Mouse (Mus musculus) testis, adult 2 months (tissue): ENCODE measurements around the gene Rhbdf2.

ENCODE experiments used
- CTCF ChIP-seq: fragments of 200-500 bp; IDR thresholded peaks from 2 replicates; pipeline ENCODE4 v1.5.1; 2012; ENCODE audit warnings: low read depth, mild to moderate bottlenecking, inconsistent platforms, low read length, moderate library complexity; ENCODE audit not compliant: control insufficient read depth, insufficient read depth, insufficient replicate concordance
- POLR2A ChIP-seq: fragments of 200-500 bp; IDR thresholded peaks from 2 replicates; pipeline ENCODE4 v1.6.1; 2012; ENCODE audit warnings: low read depth, mild to moderate bottlenecking, inconsistent platforms, low read length, moderate library complexity; ENCODE audit not compliant: control insufficient read depth

DNA sequence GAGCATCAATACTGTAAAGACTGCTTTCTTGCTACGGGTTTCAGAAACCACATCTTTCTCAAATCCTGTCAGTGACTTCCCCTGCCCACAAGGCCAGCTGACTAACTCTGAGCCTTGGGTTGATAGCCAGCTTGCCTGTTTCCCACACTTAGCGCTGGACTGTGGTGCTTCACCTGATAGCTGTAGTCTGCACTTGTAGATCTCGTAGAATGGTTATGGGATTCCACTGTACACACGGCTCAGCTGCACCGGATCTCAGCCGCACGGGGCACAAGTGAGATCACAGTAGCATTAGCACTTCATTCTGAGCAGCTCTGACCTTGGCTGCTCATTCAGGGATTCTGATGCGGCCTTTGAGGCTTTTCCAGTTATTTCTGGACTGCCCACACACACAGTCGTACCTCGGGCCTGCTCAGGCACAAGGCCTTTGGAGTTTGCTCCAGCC is 41.6 kb upstream of the Rhbdf2 start:
- no peak for TF ChIP-seq POLR2A
- TF ChIP-seq CTCF = peak; percentile 10; the same call in 1 of the 2 replicates
